Mouse (Mus musculus): ENCODE measurements around the gene Zbtb32. TPM values are rescaled to one million over a fixed set of nuclear protein-coding genes. Genes with fewer than 3 reads are reported as not detected.
A peak's percentile ranks its signal among the peaks of the same experiment; 100 is the strongest.

Gene Zbtb32
- polyA plus RNA-seq, 1 experiment from 2014 or later: 0.36 TPM

DNA sequence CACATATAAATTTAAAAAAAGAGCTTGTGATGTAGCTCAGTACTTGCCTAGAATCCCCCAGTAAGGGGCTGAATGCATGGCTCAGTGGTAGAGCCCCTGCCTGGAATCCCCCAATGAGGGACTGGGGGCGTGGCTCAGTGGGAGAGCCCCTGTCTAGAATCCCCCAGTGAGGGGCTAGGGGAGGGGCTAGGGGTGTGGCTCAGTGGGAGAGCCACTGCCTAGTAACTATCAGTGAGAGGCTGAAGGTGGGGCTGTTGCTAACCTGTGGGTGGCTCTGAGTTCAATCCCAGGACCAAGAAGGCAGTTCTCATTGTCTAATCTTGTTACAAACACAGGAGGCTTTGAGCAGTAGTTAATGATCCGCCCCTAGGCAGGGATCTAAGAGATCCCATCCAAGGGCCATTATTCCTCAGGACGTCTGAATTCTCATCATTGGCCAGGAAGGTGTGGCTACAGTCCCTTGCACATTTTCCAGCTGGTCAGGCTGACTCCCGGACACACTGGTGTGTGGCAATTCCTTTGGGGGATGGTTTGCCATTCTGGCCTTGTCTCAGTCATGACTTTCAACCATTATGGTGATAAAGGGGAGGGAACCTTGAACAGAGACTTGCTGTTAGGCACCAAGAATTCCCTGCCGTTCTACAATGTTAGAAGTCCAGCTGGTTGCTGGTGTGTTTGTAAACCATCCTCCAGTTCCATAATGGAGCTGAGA is 16.5 kb upstream of the Zbtb32 start:
- H3K27me3 ChIP-seq (replicated peaks): no peaks in the 10 kb centered on the region
- peaks cover 39% of the 10 kb centered on the region for H3K36me3 ChIP-seq (replicated peaks)
- no peak overlapping the region for H3K9ac ChIP-seq
- H3K27ac ChIP-seq: no peak overlapping the region
- H3K4me3 ChIP-seq: no peak overlapping the region
- no peak overlapping the region for H3K4me2 ChIP-seq
- ATAC-seq (replicated peaks): peak; percentile 33; the same call in 1 of the 2 replicates
- H3K9me3 ChIP-seq: no peaks in the 10 kb centered on the region
- 59% methylated on average over 5 of the region's 5 CpGs for WGBS
- no peaks in the 10 kb centered on the region for H3K4me1 ChIP-seq

DNA sequence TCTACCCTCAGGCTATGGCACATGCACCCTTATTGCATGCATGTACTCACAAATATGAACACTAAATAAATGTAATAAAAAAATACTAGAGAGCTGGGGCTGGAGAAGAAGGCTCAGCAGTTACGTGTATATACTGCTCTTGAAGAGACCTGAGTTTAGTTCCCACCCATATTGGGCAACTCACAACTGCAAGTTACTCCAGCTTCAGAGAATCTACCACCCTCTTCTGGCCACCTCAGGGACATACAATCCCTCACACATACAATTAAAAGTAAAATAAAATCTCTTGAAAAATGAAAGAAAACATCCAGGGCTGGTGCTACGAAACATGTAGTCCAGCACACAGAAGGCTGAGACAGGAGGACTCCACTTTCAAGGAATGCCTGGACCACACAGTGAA is 15.7 kb upstream of the Zbtb32 start:
- no peak for ATAC-seq (replicated peaks)
- H3K9ac ChIP-seq: no peak overlapping the region
- H3K4me3 ChIP-seq: no peak overlapping the region
- H3K4me1 ChIP-seq: no peaks in the 10 kb centered on the region
- no peaks in the 10 kb centered on the region for H3K27me3 ChIP-seq (replicated peaks)
- 77% methylated on average over 2 of the region's 2 CpGs for WGBS
- H3K27ac ChIP-seq: no peak overlapping the region
- no peaks in the 10 kb centered on the region for H3K9me3 ChIP-seq
- H3K4me2 ChIP-seq: no peak overlapping the region
- H3K36me3 ChIP-seq (replicated peaks): peaks cover 36% of the 10 kb centered on the region

DNA sequence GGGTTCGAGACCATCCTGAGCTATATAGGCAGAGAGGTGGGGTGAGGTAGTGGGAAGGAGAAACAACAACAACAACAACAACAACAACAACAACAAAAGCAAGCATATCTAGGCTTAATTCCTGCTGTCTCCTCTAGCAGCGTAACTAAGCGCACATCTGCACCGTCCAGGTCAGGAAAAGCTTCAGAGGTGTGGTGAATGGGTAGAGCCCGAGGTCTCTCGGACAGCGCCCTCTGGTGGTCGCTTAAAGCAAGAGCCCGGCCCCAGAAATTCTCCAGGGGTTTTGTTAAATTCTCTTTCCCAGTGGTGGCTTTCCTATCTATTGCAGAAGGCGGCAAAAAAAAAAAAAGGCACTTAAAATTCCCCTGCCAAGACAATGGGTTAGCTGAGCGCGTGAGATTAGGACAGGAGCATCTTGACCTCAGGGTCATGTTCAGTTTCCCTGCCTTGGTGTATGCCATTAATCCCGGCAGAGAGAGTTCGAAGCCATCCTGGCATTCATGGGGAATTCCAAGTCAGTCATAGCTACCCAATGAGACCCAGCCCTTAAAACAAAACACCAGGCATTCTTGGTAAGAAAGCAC is 14.9 kb upstream of the Zbtb32 start:
- Histone ChIP-seq H3K4me3 (no peak overlapping the region), H3K36me3 (replicated peaks) (peaks cover 28% of the 10 kb centered on the region; the same call in 1 of the 2 replicates)
- no peak for ATAC-seq (replicated peaks)

DNA sequence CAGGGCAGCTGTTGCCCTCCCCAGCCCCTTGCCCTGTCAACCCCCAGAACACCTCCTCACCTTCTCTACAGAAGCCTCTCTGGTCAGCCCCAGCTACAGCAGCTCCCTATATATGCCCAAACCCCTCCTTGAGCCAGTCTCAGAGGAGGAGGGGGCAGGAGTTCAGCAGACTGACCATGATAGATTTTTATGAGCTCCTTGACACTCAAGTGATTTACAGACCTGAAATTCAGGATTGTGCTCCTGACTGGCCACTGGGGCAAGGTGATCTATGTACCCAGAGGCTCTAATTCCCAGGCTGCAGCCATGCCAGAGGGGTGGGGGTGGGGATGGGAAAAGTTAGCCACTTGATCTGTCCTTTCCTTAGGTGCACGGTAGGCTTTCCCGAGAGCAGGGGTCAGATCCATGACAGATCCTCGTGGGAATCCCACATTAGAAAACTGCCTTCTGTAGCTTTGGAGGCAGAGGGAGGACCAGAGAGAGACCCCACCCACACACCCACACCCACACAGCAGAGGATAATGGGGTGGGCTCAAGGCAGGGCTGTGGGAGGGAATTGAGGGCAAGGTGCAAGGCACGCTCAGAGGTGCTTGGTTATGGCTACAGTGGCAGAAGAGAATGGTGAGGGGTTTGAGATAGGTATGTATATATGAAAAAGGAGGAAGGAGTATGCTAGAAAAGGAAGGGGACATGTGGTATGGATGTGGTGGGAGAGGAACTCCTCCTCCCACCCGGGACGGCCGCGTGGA is 14.1 kb upstream of the Zbtb32 start, which contains the start of gene Upk1a:
Gene Upk1a, minus strand, starts transcription at position 194 of the 749 bp plus-strand sequence.
- H3K27me3 ChIP-seq (replicated peaks): no peaks in the 10 kb centered on the region
- no peak within 1 kb of the TSS for H3K27ac ChIP-seq
- H3K4me1 ChIP-seq: no peaks in the 10 kb centered on the region
- 84% methylated on average over 8 of the region's 8 CpGs for WGBS
- no peak within 1 kb of the TSS for H3K9ac ChIP-seq
- peaks cover 21% of the 10 kb centered on the region; the same call in 1 of the 2 replicates for H3K36me3 ChIP-seq (replicated peaks)
- H3K9me3 ChIP-seq: no peaks in the 10 kb centered on the region
- no peak within 1 kb of the TSS for H3K4me2 ChIP-seq
- no peak within 1 kb of the TSS for H3K4me3 ChIP-seq
- no peak for ATAC-seq (replicated peaks)

More for the DNA sequence above, 14.9 kb upstream of the Zbtb32 start:
- 24% methylated on average over 14 of the region's 14 CpGs for WGBS
- Histone ChIP-seq H3K9ac (no peak overlapping the region), H3K27me3 (replicated peaks) (no peaks in the 10 kb centered on the region), H3K9me3 (no peaks in the 10 kb centered on the region), H3K4me2 (no peak overlapping the region), H3K4me1 (no peaks in the 10 kb centered on the region), H3K27ac (no peak overlapping the region)

DNA sequence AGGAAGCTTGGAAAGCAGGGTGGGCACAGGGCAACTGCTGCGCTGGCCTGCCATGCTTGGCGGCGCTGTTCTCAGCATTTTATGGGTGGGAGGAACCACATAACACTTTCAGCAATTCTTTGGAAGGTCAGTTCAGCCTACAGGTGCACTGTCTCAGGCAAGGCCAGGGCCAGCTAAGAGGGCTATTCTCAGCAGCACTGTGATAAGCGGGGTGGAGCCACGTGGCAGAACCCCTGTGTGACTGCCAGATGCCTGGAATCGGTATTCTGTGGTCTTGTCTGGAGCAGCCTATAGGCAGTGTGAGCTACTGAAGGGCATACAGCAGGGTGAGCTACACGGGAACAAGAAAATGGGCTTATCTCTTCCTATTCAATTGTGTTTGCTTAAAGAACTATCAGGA is 11.3 kb upstream of the Zbtb32 start:
- Histone ChIP-seq H3K36me3 (replicated peaks) (no peaks in the 10 kb centered on the region), H3K4me2 (no peak overlapping the region), H3K27me3 (replicated peaks) (no peaks in the 10 kb centered on the region), H3K9ac (no peak overlapping the region), H3K4me3 (no peak overlapping the region), H3K4me1 (no peaks in the 10 kb centered on the region), H3K9me3 (no peaks in the 10 kb centered on the region), H3K27ac (no peak overlapping the region)
- no peak for ATAC-seq (replicated peaks)
- WGBS: 59% methylated on average over 7 of the region's 7 CpGs

DNA sequence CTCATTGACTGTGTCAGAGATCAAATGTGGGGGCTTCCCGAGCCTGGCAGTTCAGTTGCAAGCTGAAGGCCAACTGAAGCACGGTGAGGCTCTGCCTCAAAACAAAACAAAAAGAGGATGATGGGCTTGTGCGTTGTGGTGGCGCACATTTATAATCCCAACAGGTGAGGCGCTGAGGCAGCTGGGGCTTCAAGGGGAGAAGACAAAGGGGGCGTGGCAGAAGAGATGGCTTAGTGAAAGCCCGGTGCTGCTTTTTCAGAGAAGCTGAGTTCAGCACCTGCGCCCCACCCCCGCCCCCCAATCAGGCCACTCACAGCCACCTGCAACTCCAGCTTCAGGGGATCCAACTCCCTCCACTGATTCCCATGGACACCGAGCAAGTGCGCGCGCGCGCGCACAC is 9.8 kb upstream of the Zbtb32 start:
- Histone ChIP-seq H3K27ac (no peak overlapping the region), H3K27me3 (replicated peaks) (no peaks in the 10 kb centered on the region), H3K4me2 (no peak overlapping the region), H3K4me3 (no peak overlapping the region), H3K9ac (no peak overlapping the region), H3K4me1 (no peaks in the 10 kb centered on the region), H3K9me3 (no peaks in the 10 kb centered on the region), H3K36me3 (replicated peaks) (no peaks in the 10 kb centered on the region)
- WGBS: 48% methylated on average over 16 of the region's 16 CpGs
- ATAC-seq (replicated peaks): no peak

DNA sequence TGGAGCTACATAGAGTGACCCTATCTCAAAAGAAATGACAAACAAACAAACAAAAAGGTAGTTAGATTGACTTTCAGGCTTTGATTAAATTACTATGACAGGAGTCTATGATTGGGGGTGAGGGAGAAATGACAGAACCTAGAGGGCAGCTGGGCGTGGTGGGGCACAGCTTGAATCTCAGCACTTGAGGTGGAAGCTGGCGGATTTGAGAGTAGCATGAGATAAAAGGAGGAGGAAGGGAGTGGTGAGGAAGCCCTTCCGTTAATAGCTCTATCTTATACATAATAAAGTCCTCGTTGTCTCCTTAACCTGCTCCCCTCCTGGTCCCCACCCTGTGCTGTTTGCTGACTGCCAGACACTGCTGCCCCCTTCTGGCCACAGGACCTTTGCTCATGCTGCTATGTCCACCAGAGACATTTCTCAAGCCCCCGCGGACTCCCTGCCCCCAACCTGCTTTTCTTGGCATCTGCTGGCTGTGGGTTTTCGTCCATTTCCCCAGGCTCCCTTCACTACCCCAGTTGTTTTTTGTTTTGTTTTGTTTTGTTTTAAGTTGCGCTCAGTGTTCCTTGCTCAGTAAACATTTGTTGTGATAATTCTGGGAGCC is 9.1 kb upstream of the Zbtb32 start:
- Histone ChIP-seq H3K9me3 (no peaks in the 10 kb centered on the region), H3K4me1 (no peaks in the 10 kb centered on the region), H3K4me3 (no peak overlapping the region), H3K4me2 (no peak overlapping the region), H3K36me3 (replicated peaks) (no peaks in the 10 kb centered on the region), H3K27ac (no peak overlapping the region), H3K9ac (no peak overlapping the region), H3K27me3 (replicated peaks) (no peaks in the 10 kb centered on the region)
- no peak for ATAC-seq (replicated peaks)
- 27% methylated on average over 8 of the region's 8 CpGs for WGBS

DNA sequence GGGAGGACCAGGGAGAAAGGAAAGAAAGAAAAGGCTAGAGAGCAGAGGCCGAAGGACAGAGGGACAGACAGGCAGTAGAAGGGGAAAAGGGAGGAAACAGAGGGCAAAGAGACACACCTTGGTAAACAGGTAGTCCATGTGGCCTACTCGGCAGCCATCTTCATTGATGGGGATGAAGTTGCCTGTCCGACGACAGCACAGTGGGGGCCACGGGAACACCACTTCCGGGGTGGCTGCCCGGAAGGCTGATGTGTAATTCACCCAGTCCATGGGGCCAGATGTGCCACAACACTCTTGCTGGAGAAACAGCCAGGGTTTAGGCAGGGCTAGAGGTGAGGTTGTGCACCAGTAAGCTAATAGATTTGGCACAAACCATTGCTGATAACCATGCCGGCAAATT is 6.2 kb upstream of the Zbtb32 start:
- ATAC-seq (replicated peaks): no peak

DNA sequence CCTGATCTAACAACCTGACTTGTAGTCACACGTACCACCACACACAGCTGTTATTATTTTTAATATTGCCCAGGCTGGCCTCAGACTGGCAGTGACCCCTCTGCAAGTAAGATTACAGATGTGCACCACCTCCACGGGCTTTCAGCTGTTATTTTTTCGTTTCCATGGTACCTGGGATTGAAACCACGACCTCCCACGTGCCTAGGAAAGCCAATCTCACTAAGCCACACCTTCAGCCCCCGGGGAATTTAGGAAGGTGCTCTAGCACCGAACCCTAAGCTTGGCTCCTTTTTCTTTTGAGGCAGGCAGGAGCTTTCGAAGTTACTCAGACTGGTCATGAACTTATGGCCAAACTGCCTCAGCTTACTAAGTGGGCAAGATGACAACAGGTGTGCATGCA is 5.7 kb upstream of the Zbtb32 start:
- Histone ChIP-seq H3K9ac (no peak overlapping the region), H3K36me3 (replicated peaks) (no peaks in the 10 kb centered on the region), H3K4me2 (no peak overlapping the region), H3K9me3 (no peaks in the 10 kb centered on the region), H3K4me3 (no peak overlapping the region), H3K27ac (no peak overlapping the region), H3K27me3 (replicated peaks) (no peaks in the 10 kb centered on the region), H3K4me1 (peaks cover 13% of the 10 kb centered on the region)
- ATAC-seq (replicated peaks): no peak
- WGBS: 61% methylated on average over 8 of the region's 8 CpGs

More for the DNA sequence above, 6.2 kb upstream of the Zbtb32 start:
- Histone ChIP-seq H3K4me3 (no peak overlapping the region), H3K9me3 (no peaks in the 10 kb centered on the region), H3K9ac (no peak overlapping the region), H3K36me3 (replicated peaks) (no peaks in the 10 kb centered on the region), H3K4me1 (peaks cover 8% of the 10 kb centered on the region; the same call in 1 of the 2 replicates), H3K4me2 (no peak overlapping the region), H3K27ac (no peak overlapping the region), H3K27me3 (replicated peaks) (no peaks in the 10 kb centered on the region)
- WGBS: 88% methylated on average over 8 of the region's 8 CpGs

DNA sequence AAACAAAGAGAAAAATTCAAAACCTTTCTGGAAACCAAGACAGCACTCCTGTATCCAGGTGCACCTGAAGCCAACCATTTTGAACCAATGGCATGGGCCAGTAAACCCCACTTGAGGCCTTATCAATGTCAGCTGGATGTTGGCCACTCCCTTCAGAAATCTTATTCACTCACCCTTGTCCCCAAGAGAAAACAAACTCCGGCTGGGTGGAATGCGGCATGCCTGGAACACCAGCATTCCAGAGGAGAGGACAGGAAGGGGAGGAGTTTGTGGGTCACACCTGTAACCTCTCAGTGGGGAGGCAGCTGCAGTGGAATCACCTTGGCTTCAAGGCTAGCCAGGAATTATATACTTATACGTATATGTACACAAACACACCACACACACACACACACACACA is 3.9 kb upstream of the Zbtb32 start:
- H3K27ac ChIP-seq: no peak overlapping the region
- WGBS: 53% methylated on average over 3 of the region's 3 CpGs
- no peaks in the 10 kb centered on the region for H3K36me3 ChIP-seq (replicated peaks)
- no peak for ATAC-seq (replicated peaks)
- no peaks in the 10 kb centered on the region for H3K27me3 ChIP-seq (replicated peaks)
- no peak overlapping the region for H3K4me2 ChIP-seq
- H3K4me3 ChIP-seq: no peak overlapping the region
- no peak overlapping the region for H3K9ac ChIP-seq
- no peaks in the 10 kb centered on the region for H3K9me3 ChIP-seq
- H3K4me1 ChIP-seq: peaks cover 13% of the 10 kb centered on the region

DNA sequence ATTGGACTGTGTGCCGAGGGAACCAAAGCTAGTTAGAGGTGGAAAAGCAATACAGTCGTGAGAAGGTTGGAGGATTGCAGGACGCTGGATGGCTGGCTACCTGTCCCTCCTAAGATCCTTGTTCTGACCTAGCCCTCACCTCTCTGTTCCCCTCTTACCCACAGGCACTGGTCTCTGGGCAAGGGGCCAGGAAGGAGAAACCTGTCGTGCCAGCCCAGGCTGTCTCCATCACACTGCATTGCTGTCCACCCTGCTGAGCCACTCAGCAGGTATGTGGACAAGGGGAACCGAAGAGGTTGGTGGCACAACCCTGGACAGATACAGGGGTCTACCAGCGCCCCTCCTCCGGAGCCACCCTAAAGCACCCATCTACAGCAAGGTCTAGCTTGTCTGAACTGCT is 1.9 kb upstream of the Zbtb32 start:
- peak overlapping the region; percentile 45; the same call in 1 of the 2 replicates for H3K4me2 ChIP-seq
- H3K36me3 ChIP-seq (replicated peaks): no peaks in the 10 kb centered on the region
- no peaks in the 10 kb centered on the region for H3K27me3 ChIP-seq (replicated peaks)
- ATAC-seq (replicated peaks): peak; percentile 55
- H3K4me3 ChIP-seq: no peak overlapping the region
- H3K9ac ChIP-seq: no peak overlapping the region
- H3K4me1 ChIP-seq: peaks cover 13% of the 10 kb centered on the region
- H3K27ac ChIP-seq: 0 out of 2 replicates have a peak overlapping the region, but pooled peaks have one; percentile 13
- H3K9me3 ChIP-seq: no peaks in the 10 kb centered on the region
- 71% methylated on average over 7 of the region's 7 CpGs for WGBS

DNA sequence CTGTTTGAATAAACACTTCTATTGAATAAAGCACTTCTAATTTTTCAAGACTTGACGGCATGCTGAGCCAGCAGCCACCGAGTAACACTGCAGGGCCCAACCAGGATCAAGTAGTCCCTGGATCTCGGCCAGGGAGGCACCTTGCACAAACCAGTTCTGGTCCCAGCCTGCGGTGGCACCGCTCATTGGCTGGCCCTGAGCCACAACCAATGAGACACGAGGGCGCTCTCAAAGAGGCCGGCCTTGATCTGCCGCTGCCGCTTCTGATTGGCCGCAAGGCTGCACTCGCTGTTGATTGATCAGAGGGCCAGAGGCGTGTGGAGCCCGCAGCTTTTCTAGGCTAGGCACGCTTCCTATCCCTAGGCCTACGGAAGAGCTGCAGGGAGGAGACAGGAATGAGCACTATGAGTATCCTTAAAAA is 1.2 kb upstream of the Zbtb32 start:
- peak; percentile 98 for ATAC-seq (replicated peaks)
- WGBS: 1% methylated on average over 16 of the region's 16 CpGs
- H3K9me3 ChIP-seq: no peaks in the 10 kb centered on the region
- no peaks in the 10 kb centered on the region for H3K36me3 ChIP-seq (replicated peaks)
- H3K27ac ChIP-seq: peak overlapping the region; percentile 13; the same call in 1 of the 2 replicates
- H3K4me3 ChIP-seq: peak overlapping the region; percentile 16
- H3K4me2 ChIP-seq: peak overlapping the region; percentile 45
- H3K4me1 ChIP-seq: peaks cover 13% of the 10 kb centered on the region
- no peak overlapping the region for H3K9ac ChIP-seq
- H3K27me3 ChIP-seq (replicated peaks): no peaks in the 10 kb centered on the region

All from midbrain, embryonic 15.5 days (tissue).